Mouse (Mus musculus): ENCODE data around the gene Casc3. TPM values are rescaled to one million over a fixed set of nuclear protein-coding genes. Genes with fewer than 3 reads are reported as not detected.
A peak's percentile ranks its signal among the peaks of the same experiment; 100 is the strongest.

Casc3 gene
- 10 to 100 TPM; 34.3 to 47.2 (median 41.6) TPM for total RNA-seq (2022)

GRCm38 (mm10) chr11:98804605-98805004, at the start of gene Casc3:
TSS of gene Casc3 (plus strand) at chr11:98804905.
- no peak for DNase-seq

GRCm38 (mm10) chr11:98755726-98756380, 48.9 kb upstream of the Casc3 start:
- no peak for DNase-seq

- DNase-seq, result no peak
Observed at GRCm38 (mm10) chr11:98756711-98757110, 48.0 kb upstream of the Casc3 start.

DNA sequence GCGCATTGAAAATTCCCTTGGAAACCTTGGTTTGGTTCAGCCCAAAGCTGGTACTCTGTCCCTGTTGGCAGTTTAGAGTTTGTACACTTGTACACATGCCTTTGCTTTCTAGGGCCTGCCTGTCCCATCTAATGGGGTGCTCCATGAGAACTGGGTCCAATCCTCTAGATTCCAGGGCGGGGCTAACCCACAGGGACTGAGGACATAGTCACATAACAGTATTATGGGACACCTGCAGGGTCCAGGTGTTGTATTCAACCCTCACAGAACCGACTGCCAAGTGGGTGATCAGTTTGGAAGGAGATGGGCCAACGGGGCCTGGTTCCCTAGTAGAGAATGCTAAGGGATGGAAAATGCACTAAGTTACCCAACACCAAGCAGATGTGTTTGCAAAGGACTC, 42.8 kb upstream of the Casc3 start:
- no peak for DNase-seq

- DNase-seq, result no peak
Observed at GRCm38 (mm10) chr11:98762756-98763501, 41.8 kb upstream of the Casc3 start.

DNA sequence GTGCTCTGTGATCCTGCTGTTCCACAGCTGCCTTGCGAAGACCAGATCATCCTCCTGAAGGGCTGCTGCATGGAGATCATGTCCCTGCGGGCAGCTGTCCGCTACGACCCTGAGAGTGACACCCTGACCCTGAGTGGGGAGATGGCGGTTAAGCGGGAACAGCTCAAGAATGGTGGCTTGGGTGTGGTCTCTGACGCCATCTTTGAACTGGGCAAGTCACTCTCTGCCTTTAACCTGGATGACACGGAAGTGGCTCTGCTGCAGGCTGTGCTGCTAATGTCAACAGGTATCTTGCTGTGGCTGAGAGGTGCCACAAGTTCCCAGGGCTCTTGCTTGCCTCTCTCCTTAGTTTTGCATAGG, 41.2 kb upstream of the Casc3 start:
- DNase-seq, result no peak

DNA sequence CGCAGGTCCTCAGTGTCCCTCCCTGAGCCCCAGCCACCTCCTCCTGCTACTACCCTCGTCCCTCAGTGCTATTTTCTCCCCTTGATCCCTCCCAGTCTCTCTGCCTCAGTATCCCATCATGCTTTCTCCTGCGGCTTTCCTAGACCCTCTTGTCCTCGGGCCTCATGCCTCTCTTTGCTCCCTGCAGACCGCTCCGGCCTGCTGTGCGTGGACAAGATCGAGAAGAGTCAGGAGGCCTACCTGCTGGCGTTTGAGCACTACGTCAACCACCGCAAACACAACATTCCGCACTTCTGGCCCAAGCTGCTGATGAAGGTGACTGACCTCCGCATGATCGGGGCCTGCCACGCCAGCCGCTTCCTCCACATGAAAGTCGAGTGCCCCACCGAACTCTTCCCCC, 40.6 kb upstream of the Casc3 start:
- DNase-seq, result no peak

- no peak for DNase-seq
Observed at GRCm38 (mm10) chr11:98764746-98765145, 40.0 kb upstream of the Casc3 start.

DNA sequence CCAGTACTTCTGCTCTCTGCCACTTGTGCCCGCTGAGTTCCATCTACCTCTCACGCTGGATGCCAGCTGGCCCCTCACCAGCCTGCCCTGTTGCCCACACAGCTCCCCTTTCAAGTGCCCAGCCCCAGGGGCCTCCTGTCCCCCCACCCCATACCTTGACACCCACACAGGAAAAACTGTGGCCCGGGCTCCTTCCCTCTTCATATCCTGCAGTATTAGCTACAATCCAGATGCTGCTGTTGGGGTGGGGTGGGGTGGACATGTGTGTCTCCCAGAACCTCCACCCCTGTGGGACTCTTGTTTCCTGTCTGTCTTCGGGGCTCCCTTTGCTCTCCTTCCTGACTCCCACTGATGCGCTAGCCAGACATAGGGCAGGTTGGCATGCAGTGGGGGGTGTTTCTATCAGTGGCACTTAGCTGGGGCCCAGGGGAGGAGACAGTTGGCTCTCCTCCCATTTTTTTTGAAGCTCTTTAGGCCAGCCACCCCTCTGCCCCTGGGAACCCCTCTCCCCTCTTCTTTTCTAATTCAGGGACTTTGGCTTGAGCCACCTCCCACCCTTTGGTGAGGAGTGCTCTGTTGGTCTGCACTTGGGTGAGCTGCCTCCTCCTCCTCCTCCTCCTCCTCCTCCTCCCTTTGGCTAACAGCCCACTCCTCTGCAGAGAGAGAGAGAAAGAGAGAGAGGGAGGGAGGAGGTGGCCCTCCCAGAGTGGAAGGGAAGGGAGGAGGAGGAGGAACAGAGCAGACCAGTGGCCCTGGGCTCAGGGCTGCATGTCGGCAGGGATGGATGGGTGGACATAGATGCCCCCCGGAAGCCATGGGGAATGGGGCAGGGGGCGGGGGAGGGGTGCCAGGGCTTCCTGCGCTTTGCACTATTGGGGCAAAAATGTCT, 39.0 kb upstream of the Casc3 start:
- DNase-seq, result no peak

DNA sequence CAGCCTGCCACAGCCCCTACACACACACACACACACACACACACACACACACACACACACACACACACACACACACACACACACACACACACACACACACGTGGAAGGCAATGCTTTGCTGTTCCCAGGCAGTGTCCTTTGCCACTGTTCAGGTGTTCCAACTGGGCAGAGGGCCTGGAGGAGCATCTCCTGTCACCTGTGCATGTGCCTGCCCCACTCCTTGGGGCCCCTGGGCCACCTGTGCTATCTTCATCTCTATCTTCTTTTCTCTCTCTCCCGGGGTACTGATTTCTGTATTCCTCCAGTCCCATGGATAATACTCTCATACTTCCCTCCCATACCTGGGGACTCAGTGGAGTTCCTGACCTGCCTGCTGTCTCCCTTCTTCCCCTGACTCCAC, 38.4 kb upstream of the Casc3 start:
- DNase-seq, result no peak

DNA sequence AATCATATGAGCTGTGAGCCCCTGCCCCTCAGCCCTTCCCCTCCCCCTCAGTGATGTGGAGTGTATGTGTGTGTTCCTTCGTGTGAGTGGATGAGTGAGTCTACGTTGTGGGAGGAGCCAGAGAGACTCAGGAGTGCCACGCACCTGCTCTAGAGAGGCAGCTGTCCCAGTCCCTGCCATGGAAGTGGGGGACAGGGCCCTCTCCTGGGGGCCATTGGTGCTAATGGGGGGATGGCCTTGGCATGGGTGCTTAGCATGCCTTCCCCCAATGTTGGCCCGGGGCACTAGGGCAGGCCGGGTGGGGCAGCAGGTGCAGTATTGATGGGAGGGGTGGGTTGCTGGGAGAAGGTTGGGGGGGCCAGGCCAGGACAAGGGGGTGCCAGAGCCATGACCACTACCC, 37.9 kb upstream of the Casc3 start:
- no peak for DNase-seq

- DNase-seq, result no peak
Observed at GRCm38 (mm10) chr11:98767276-98767675, 37.4 kb upstream of the Casc3 start.

DNA sequence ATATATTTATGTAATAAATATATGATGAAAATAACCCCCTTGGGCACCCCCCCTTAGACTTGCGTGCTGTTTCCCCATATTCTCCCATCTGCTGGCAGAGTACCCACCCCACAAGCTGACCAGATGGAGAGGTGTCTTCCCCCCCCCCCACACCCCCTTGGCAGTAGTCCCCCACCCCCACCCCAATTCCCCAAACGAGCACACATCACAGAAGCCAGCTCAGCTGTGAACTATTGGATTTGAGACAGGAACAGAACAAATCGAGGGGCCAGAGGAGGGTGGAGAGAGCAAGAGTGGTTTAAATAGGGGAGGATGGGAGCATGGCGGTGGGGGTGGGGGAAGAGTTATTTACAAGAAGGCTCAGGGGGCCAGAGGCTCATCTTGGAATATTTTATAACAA, 37.0 kb upstream of the Casc3 start:
- DNase-seq, result no peak

DNA sequence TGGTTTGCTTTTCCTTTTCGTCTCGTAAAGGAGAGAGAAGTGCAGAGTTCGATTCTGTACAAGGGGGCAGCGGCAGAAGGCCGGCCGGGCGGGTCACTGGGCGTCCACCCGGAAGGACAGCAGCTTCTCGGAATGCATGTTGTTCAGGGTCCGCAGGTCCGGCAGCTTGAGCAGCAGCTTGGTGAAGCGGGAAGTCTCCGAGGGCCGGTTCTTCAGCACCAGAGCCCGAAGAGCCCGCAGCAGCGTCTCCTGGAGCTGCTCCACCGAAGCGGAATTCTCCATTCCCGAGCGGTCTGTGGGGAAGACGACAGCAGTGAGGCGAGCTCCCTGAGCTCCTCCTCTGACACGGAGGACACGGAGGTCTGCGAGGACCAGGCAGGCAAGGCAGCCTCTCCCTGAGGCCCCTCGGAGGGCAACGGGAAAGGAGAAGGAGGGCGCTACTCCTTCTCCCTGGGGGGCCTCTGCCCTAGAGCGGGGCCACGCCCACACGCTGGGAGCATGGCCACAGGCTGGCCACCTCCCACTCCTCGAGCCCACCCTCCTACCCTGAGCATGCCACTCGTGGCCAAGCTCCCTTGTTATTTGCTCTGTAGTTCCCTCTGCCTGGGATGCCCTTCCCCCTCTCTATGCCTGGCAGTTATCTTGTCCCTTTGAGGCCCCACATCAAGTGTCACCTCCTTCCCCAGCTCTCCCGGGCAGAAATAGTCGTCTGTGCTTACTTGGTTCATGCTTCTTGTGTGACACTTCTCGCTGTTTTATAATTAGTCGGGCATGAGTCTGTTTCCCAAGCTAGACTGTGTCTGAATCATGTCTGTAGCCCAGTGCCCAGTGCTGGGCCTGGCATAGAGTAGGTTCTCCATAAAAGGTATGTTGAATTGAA, 36.3 kb upstream of the Casc3 start:
- DNase-seq, result no peak

DNA sequence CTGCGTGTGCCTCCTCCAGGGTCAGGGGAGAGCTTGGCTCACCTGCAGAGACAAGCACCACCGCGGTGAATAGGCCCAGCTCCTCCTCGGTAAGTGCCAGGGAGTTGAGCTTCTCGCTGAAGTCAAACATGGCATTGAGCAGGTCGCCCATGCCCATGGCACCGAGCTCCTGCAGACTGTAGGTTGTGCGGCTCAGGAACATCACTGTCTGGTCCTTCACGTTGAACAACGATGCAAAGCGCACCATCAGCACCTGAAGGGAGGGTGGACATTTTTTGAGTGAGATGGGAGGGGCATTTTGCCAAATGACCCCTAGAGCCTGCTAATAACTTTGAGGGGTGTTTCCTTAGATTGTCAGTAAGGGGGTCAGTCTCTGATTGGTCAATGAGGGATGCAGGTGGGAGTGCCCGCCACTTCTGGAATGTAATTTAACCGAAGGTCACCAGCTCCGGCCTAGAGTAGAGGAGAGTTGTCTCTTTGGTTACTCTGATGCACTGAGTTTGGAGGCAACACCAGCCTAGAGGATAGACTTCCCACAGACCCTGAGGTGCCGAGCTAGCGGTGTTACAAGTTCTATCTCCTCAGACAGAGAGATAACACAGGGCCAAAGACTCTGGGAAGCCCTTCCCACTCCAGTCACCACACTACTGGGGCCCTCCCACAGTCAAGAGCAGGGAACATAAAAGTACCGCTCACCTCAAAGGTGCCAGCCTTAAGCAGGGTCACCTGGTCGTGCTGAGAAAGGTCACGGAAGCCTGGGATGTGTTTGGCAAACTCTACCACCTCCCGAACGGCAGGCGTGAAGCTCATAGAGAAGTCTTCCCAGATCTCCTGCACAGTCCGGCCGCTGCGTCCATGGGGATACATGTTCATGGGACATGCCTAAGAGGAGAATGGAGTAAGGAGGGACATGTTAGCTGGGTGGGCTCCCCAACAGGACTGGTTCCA, 35.4 kb upstream of the Casc3 start:
- DNase-seq, result no peak

DNA sequence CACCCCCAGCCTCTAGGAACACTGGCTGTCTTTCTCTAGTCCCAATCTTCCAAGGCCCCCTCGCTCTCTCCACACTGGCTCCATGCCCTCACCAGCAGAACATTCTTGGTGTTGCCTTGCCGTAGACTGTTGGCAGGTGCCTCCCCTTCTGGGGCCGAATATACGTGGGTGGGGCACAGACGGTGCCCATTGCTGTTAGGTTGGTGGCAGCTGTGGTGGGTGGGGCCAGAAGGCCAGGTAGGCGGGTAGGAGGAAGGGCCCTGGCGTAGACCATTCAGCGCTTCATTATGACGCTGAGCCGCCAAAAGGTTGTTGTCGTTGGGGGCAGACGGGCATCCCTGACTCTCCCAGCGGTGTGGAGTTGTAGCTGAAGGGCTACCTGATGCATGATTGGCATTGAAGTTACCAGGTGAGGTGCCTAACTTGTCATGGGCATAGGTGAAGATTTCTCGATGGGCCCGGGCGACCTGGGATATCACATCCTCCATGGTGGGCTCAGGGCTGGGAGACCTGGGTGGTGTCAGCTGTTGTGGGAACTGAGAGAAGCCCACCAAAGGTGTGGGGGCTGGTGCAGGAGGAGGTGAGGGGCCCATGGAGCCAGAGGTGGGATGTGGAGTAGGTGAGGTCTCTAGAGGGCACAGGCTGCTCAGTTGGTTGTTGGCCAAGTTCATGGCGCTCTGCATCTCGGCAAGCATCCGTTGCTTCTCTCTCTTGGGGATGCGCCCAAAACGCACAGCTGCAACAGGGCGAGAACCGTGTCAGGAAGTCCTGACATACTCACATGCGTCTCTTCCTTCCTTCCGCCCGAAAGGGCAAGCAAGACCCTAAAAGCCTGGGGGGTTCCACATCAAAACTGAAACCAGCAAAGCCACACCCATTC, 34.4 kb upstream of the Casc3 start:
- DNase-seq, result no peak

GRCm38 (mm10) chr11:98771131-98771530, 33.6 kb upstream of the Casc3 start:
- DNase-seq, result no peak

- no peak for DNase-seq
Observed at GRCm38 (mm10) chr11:98771844-98772525, 32.7 kb upstream of the Casc3 start.

GRCm38 (mm10) chr11:98772667-98773171, 32.0 kb upstream of the Casc3 start:
- DNase-seq, result peak; percentile 89
